Mouse (Mus musculus): ENCODE results near the gene Cerkl. TPM values are rescaled to one million over a fixed set of nuclear protein-coding genes. Genes with fewer than 3 reads are reported as not detected.

The Cerkl gene
- polyA plus RNA-seq, 1 experiment from 2014 or later: not detected

- TF ChIP-seq CTCF (IDR thresholded peaks at IDR 0.05): no peak
- ChIA-PET CTCF (no interaction called here), POLR2A (no interaction called here)
- in situ Hi-C loops (cut with MboI; ENCODE audit: low pct_unique_long_range_greater_than_20kb): no loop called here
- ATAC-seq (no peak), DNase-seq (ENCODE audit: low read depth, low spot score) (no peak)
- peaks cover 19% of the 10 kb centered on the region for H3K27me3 ChIP-seq
Measured at GRCm38 (mm10) chr2:79405661-79406405, 50.8 kb downstream of the Cerkl start.

DNA sequence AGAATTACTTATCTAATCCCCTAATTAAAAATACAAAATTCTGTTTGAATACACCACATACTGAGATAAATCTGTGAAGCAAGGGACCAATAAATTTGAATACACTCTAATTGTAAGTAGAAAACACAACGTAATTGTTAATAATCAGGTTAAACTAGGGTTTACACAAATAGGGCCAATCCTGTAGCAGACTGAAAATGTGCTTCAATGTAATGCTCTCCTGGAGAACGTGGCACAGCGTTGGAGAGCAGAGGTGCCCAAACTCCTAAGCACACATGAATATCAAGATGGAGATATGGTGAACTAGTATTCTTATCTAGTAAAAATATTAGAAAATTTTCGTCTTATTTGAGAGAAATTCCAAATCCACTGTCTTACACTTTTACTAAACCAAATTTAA is 56.5 kb downstream of the Cerkl start:
- CTCF ChIA-PET: no interaction called here
- DNase-seq (ENCODE audit: low read depth, low spot score) (no peak), ATAC-seq (no peak)
- H3K27me3 ChIP-seq: peaks cover 10% of the 10 kb centered on the region
- in situ Hi-C loops (cut with MboI; ENCODE audit: low pct_unique_long_range_greater_than_20kb): no loop called here
- TF ChIP-seq CTCF (IDR thresholded peaks at IDR 0.05): no peak
- POLR2A ChIA-PET: no interaction called here

DNA sequence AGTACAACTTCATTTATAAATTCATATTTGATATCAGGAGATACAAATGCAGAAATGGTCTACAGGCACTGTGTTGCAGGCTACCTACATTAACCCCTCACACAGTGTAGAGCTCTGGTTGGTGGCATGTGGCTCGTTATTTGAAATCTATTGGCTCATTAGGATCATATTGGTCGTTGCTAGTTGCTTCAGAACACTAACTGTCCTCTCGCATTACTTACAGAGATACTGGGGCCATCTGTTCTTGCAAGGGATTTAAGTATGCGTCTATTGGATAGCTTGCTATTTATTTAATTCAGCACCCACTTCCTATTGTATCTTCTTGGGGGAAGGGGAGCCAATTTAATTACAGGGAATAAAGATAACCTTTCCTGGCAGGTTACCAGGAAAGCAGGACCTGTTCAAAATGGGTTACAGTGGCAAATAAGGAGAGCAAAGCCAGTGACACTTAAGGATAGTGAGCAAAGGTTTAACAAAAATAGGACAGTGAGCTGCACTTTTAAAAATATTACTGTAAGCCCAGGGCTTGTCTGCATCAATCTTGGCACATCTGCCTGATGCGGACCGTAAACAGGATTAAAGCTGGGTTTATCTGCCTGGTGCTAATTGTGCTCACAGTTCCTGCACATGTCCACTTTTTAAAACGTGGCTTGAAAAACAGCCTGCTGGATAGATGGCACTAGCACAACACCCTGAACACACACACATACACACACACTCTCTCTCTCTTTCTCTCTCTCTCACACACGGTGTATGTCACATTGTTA is 57.2 kb downstream of the Cerkl start:
- TF ChIP-seq CTCF (IDR thresholded peaks at IDR 0.05): no peak
- no peak for DNase-seq (ENCODE audit: low read depth, low spot score)
- in situ Hi-C loops (cut with MboI; ENCODE audit: low pct_unique_long_range_greater_than_20kb): no loop called here
- peaks cover 4% of the 10 kb centered on the region for H3K27me3 ChIP-seq
- CTCF ChIA-PET: no interaction called here
- POLR2A ChIA-PET: no interaction called here
- ATAC-seq: no peak

DNA sequence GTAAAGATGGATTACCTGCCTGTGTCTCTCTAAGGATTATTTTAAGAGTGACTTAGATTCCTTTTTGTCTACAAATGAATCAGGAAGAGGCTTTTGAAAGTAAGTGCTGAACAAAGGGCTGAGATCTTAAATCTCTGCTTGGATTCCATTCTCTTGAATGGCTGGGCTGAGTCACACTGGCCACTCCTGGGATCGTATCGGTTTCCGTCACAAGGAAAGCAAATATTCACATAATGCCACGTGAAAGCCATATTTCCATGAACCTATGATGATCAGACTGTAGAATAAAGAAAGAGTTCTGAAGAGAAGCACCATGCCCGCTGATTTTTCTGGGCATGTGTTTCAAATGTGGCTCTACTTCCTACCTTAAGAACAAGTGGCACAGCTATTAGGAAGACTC is 57.8 kb downstream of the Cerkl start:
- DNase-seq (ENCODE audit: low read depth, low spot score) (no peak), ATAC-seq (no peak)
- no peak for TF ChIP-seq CTCF (IDR thresholded peaks at IDR 0.05)
- in situ Hi-C loops (cut with MboI; ENCODE audit: low pct_unique_long_range_greater_than_20kb): no loop called here
- peaks cover 4% of the 10 kb centered on the region for H3K27me3 ChIP-seq
- ChIA-PET CTCF (no interaction called here), POLR2A (no interaction called here)

DNA sequence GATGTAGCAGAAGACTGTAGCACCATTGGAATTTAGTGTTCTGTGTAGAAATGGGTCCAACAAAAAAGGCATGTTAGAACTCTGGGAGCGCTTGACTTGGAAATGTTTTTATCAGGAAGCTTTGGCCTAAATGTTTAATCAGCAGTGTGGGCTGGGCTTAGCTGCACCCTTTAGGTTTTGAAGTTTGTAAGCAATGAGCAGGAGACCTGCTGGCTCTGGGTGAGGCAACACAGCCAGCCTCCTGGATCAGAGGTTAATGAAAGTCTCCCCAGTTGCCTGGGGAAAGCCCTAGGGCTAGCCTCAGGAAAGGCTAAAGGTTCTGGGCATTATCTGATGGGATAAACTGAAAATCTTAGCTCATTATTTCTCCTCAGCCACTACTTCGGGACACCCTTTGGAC is 58.2 kb downstream of the Cerkl start:
- ChIA-PET POLR2A (no interaction called here), CTCF (interaction anchor here (1.0 kb wide), 1 partner anchor 9 kb away, joined by 3 read pairs; no protein-coding TSS in a partner anchor)
- DNase-seq (ENCODE audit: low read depth, low spot score) (no peak), ATAC-seq (no peak)
- peaks cover 4% of the 10 kb centered on the region for H3K27me3 ChIP-seq
- in situ Hi-C loops (cut with MboI; ENCODE audit: low pct_unique_long_range_greater_than_20kb): no loop called here
- TF ChIP-seq CTCF (IDR thresholded peaks at IDR 0.05): no peak

GRCm38 (mm10) chr2:79397107-79397506 is 59.5 kb downstream of the Cerkl start:
- CTCF ChIA-PET: no interaction called here
- ATAC-seq (no peak), DNase-seq (ENCODE audit: low read depth, low spot score) (no peak)
- POLR2A ChIA-PET: no interaction called here
- in situ Hi-C loops (cut with MboI; ENCODE audit: low pct_unique_long_range_greater_than_20kb): no loop called here
- no peak for TF ChIP-seq CTCF (IDR thresholded peaks at IDR 0.05)
- H3K27me3 ChIP-seq: peaks cover 4% of the 10 kb centered on the region

GRCm38 (mm10) chr2:79379087-79380041 is 77.2 kb downstream of the Cerkl start:
- peak; percentile 24 for TF ChIP-seq CTCF (IDR thresholded peaks at IDR 0.05)
- ATAC-seq (peak; percentile 89), DNase-seq (ENCODE audit: low read depth, low spot score) (peak; percentile 31)
- in situ Hi-C loops (cut with MboI; ENCODE audit: low pct_unique_long_range_greater_than_20kb): loop anchor here (5.0 to 10.0 kb wide), 2 partner anchors 118 to 395 kb away; no protein-coding TSS in a partner anchor
- peaks cover 25% of the 10 kb centered on the region for H3K27me3 ChIP-seq
- POLR2A ChIA-PET: no interaction called here
- CTCF ChIA-PET: no interaction called here

GRCm38 (mm10) chr2:79378346-79379086 is 78.1 kb downstream of the Cerkl start:
- in situ Hi-C loops (cut with MboI; ENCODE audit: low pct_unique_long_range_greater_than_20kb): loop anchor here (5.0 to 10.0 kb wide), 2 partner anchors 119 to 396 kb away; no protein-coding TSS in a partner anchor
- ChIA-PET POLR2A (no interaction called here), CTCF (no interaction called here)
- TF ChIP-seq CTCF (IDR thresholded peaks at IDR 0.05): no peak
- ATAC-seq (no peak), DNase-seq (ENCODE audit: low read depth, low spot score) (no peak)
- H3K27me3 ChIP-seq: peaks cover 22% of the 10 kb centered on the region

- DNase-seq (ENCODE audit: low read depth, low spot score) (peak; percentile 6), ATAC-seq (peak; percentile 76)
- in situ Hi-C loops (cut with MboI; ENCODE audit: low pct_unique_long_range_greater_than_20kb): loop anchor here (10.0 to 25.0 kb wide), 3 partner anchors 402 to 1335 kb away; partner anchors contain the start of gene Prdx6b
- ChIA-PET POLR2A (interaction anchor here (0.5 to 0.6 kb wide), 4 partner anchors 47 to 1166 kb away, joined by 3 to 6 read pairs (median 4); no protein-coding TSS in a partner anchor), CTCF (interaction anchor here (0.6 to 2.6 kb wide), 13 partner anchors 9 to 413 kb away, joined by 3 to 18 read pairs (median 4); no protein-coding TSS in a partner anchor)
- peak; percentile 77 for TF ChIP-seq CTCF (IDR thresholded peaks at IDR 0.05)
- peaks cover 3% of the 10 kb centered on the region for H3K27me3 ChIP-seq
Measured at GRCm38 (mm10) chr2:79372486-79373200, 83.9 kb downstream of the Cerkl start.
